Mouse (Mus musculus) E14TG2a.4 (cell line): ENCODE measurements around the gene Uchl5.

Source experiments
- CTCF ChIP-seq: conservative IDR thresholded peaks from 2 replicates; pipeline ENCODE4 v1.5.1; 2014; ENCODE audit warnings: low read length
- NANOG ChIP-seq: IDR thresholded peaks from 2 replicates; pipeline ENCODE4 v1.6.1; 2014; ENCODE audit warnings: borderline replicate concordance, low read length, mixed read lengths
- POU5F1 ChIP-seq: IDR thresholded peaks from 2 replicates; pipeline ENCODE4 v1.6.1; 2014; ENCODE audit warnings: low read length, borderline replicate concordance

DNA sequence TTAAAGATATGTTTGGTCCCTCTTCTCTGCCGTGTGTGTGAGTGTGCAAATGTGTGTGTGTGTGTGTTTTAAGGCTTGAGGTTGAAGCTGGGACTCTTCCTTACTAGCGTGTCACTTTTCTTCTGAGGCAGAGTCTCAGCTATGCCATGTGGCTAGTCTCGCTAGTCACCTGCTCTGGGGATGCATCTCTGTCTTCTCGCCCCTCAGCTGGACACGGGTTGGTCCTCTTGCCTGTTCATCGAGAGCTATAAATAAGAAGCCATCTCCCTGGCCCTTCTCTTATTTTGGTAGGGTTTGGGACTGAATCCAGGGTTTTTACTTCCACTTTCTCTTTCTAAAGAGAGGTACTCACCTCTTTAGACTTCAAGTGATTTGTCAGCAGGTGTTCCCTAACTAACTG lies 10.8 kb upstream of the Uchl5 start:
- TF ChIP-seq CTCF (no peak), POU5F1 (no peak), NANOG (peak; percentile 29; the same call in 1 of the 2 replicates)
